Mouse (Mus musculus) heart, postnatal 0 days (tissue): ENCODE measurements at regions not wholly inside any gene's neighbourhood (a gene's known extent, or its start where the extent isn't known, plus 50 kb on each side); places are given as distances from the start of the nearest gene placed in this dataset.
A peak's percentile ranks its signal among the peaks of the same experiment; 100 is the strongest.

ENCODE experiments used
- ATAC-seq: fragments of 200-750 bp; cut with Nextera tagmentation; 2 replicates; pipeline ENCODE4 v1.8.0; 2017; ENCODE audit warnings: low read depth, moderate number of reproducible peaks, moderate library complexity; ENCODE audit not compliant: insufficient read depth
- DNase-seq: peaks from one replicate; pipeline ENCODE4 v3.0.0-alpha.2; 2016; ENCODE audit warnings: low spot score
- H3K27ac ChIP-seq: fragments of 300-500 bp; sonication (generic); 2 replicates; pipeline ENCODE4 v1.5.1; 2014; ENCODE audit warnings: low read depth, mild to moderate bottlenecking
- H3K27me3 ChIP-seq: fragments of 300-500 bp; sonication (generic); 2 replicates; pipeline ENCODE4 v1.6.1; 2014; ENCODE audit warnings: low read length, mixed read lengths; ENCODE audit not compliant: control insufficient read depth, insufficient read depth
- H3K36me3 ChIP-seq: fragments of 300-500 bp; sonication (generic); replicated peaks from 2 replicates; pipeline ENCODE4 v1.6.1; 2014; ENCODE audit warnings: low read length, mixed read lengths; ENCODE audit not compliant: control insufficient read depth, insufficient read depth
- H3K4me1 ChIP-seq: fragments of 300-500 bp; sonication (generic); 2 replicates; pipeline ENCODE4 v1.6.1; 2014; ENCODE audit warnings: antibody characterized with exemption; ENCODE audit not compliant: control insufficient read depth, insufficient read depth
- H3K4me2 ChIP-seq: fragments of 300-500 bp; sonication (generic); 2 replicates; pipeline ENCODE4 v1.6.1; 2014; ENCODE audit warnings: low read depth, mild to moderate bottlenecking, low read length, moderate library complexity
- H3K4me3 ChIP-seq: fragments of 300-500 bp; sonication (generic); 2 replicates; pipeline ENCODE4 v1.5.1; 2014; ENCODE audit warnings: low read depth, low read length
- H3K9ac ChIP-seq: fragments of 300-500 bp; sonication (generic); replicated peaks from 2 replicates; pipeline ENCODE4 v1.6.1; 2014; ENCODE audit warnings: low read depth, low read length, mixed read lengths
- H3K9me3 ChIP-seq: fragments of 300-500 bp; sonication (generic); replicated peaks from 2 replicates; pipeline ENCODE4 v1.6.1; 2016; ENCODE audit warnings: low read length; ENCODE audit not compliant: control insufficient read depth
- CTCF ChIP-seq: IDR thresholded peaks from 2 replicates; pipeline ENCODE4 v1.5.1; 2016; ENCODE audit warnings: antibody characterized with exemption, control low read depth, low read depth
- EP300 ChIP-seq: IDR thresholded peaks from 2 replicates; pipeline ENCODE4 v1.6.1; 2016; ENCODE audit warnings: antibody characterized with exemption, low read depth
- WGBS: fragments of 180-500 bp; shearing (Covaris S2); extraction: QIAGEN DNeasy Blood & Tissue Kit; methylation state at CpG from one replicate; pipeline ENCODE4 v1.1.7; 2014; 5-methylcytosine and 5-hydroxymethylcytosine counted together

- 77% methylated on average over 14 of the region's 14 CpGs for WGBS
- TF ChIP-seq CTCF, result no peak
- TF ChIP-seq EP300, result no peak
- DNase-seq, result peak; percentile 24
- Histone ChIP-seq H3K4me3 (no peak overlapping the region), H3K36me3 (no peaks in the 10 kb centered on the region), H3K27ac (no peak overlapping the region), H3K9ac (no peak overlapping the region), H3K27me3 (no peaks in the 10 kb centered on the region), H3K4me2 (no peak overlapping the region), H3K9me3 (no peaks in the 10 kb centered on the region), H3K4me1 (no peaks in the 10 kb centered on the region)
- ATAC-seq, result no peak
These were observed 191.8 kb upstream of the Dapk1 start for GRCm38 (mm10) chr13:60409706-60410502.

GRCm38 (mm10) chr13:60416024-60416423 is 185.7 kb upstream of the Dapk1 start:
- no peak overlapping the region for H3K4me3 ChIP-seq
- H3K4me1 ChIP-seq, result peaks cover 4% of the 10 kb centered on the region; the same call in 1 of the 2 replicates
- ATAC-seq (no peak), DNase-seq (no peak)
- no peaks in the 10 kb centered on the region for H3K36me3 ChIP-seq
- no peak overlapping the region for H3K9ac ChIP-seq
- WGBS, result 65% methylated on average over 1 of the region's 1 CpGs
- H3K9me3 ChIP-seq, result no peaks in the 10 kb centered on the region
- H3K4me2 ChIP-seq, result no peak overlapping the region
- TF ChIP-seq CTCF, result no peak
- TF ChIP-seq EP300, result no peak
- H3K27me3 ChIP-seq, result no peaks in the 10 kb centered on the region
- no peak overlapping the region for H3K27ac ChIP-seq

GRCm38 (mm10) chr13:60417015-60417414 is 184.7 kb upstream of the Dapk1 start:
- Histone ChIP-seq H3K36me3 (no peaks in the 10 kb centered on the region), H3K4me3 (no peak overlapping the region), H3K9me3 (no peaks in the 10 kb centered on the region), H3K27me3 (no peaks in the 10 kb centered on the region), H3K4me1 (peaks cover 4% of the 10 kb centered on the region; the same call in 1 of the 2 replicates), H3K4me2 (no peak overlapping the region), H3K27ac (peak overlapping the region; percentile 50), H3K9ac (no peak overlapping the region)
- 78% methylated on average over 8 of the region's 8 CpGs for WGBS
- ATAC-seq (no peak), DNase-seq (peak; percentile 27)
- no peak for TF ChIP-seq CTCF
- TF ChIP-seq EP300, result no peak

- 65% methylated on average over 14 of the region's 14 CpGs for WGBS
- TF ChIP-seq EP300 (no peak), CTCF (no peak)
- Histone ChIP-seq H3K27ac (peak overlapping the region; percentile 50), H3K4me1 (peaks cover 4% of the 10 kb centered on the region; the same call in 1 of the 2 replicates), H3K4me2 (no peak overlapping the region), H3K36me3 (no peaks in the 10 kb centered on the region), H3K4me3 (no peak overlapping the region), H3K9me3 (no peaks in the 10 kb centered on the region), H3K9ac (no peak overlapping the region), H3K27me3 (no peaks in the 10 kb centered on the region)
- ATAC-seq, result peak; percentile 70
- DNase-seq, result peak; percentile 30
These were observed 184.2 kb upstream of the Dapk1 start for GRCm38 (mm10) chr13:60417436-60418158.

DNA sequence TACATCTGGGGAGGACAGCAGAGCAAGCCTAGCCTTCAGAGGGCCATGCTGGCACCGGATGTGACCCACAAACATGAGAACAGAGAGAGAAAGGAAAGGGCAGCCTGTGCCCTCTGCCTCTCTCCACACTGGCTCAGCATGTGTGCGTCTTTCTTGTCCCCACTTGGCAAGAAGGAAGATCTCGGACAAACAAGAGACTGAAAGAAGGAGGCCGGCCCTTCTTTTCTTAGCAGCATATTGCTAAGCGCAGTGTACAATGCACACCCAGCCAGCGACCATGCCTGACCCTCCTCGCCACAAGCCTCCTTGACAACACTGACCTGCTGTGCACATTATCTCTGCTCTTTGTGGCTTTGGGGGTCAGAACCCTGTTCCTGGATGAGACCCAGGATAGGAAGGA is 181.4 kb upstream of the Dapk1 start:
- Histone ChIP-seq H3K27ac (0 out of 2 replicates have a peak overlapping the region, but pooled peaks have one; percentile 32), H3K4me1 (peaks cover 4% of the 10 kb centered on the region; the same call in 1 of the 2 replicates), H3K4me3 (no peak overlapping the region), H3K4me2 (no peak overlapping the region), H3K27me3 (no peaks in the 10 kb centered on the region), H3K9me3 (no peaks in the 10 kb centered on the region), H3K36me3 (no peaks in the 10 kb centered on the region), H3K9ac (no peak overlapping the region)
- ATAC-seq, result no peak
- TF ChIP-seq EP300 (no peak), CTCF (no peak)
- WGBS, result 59% methylated on average over 7 of the region's 7 CpGs
- DNase-seq, result no peak
